Mouse (Mus musculus) C2C12 (cell line): ENCODE measurements at regions not wholly inside any gene's neighbourhood (a gene's known extent, or its start where the extent isn't known, plus 50 kb on each side); places are given as distances from the start of the nearest gene placed in this dataset.

ENCODE experiments used
- CTCF ChIP-seq: IDR thresholded peaks from one replicate; pipeline ENCODE4 v1.5.1; 2011; ENCODE audit not compliant: control insufficient read depth, insufficient read depth, insufficient read length
- MAX ChIP-seq: IDR thresholded peaks from one replicate; pipeline ENCODE4 v1.6.1; 2011; ENCODE audit warnings: mild to moderate bottlenecking, control low read depth
- MYOG ChIP-seq: IDR thresholded peaks from one replicate; pipeline ENCODE4 v1.6.1; 2011; ENCODE audit not compliant: control insufficient read depth, insufficient read length; ENCODE audit errors: extremely low read depth
- USF1 ChIP-seq: IDR thresholded peaks from one replicate; pipeline ENCODE4 v1.6.1; 2011; ENCODE audit warnings: low read depth, mild to moderate bottlenecking, control low read depth, moderate library complexity

GRCm38 (mm10) chr16:51842770-51843169, 188.3 kb upstream of the Cblb start:
- no peak for TF ChIP-seq CTCF
- TF ChIP-seq MYOG, result no peak
- TF ChIP-seq MAX, result no peak
- no peak for TF ChIP-seq USF1
